Mouse (Mus musculus): ENCODE measurements around the gene Trpc4ap. TPM values are rescaled to one million over a fixed set of nuclear protein-coding genes. Genes with fewer than 3 reads are reported as not detected.
A peak's percentile ranks its signal among the peaks of the same experiment; 100 is the strongest.
"Not testable (repeated sequence)": the region's sequence is repeated elsewhere in the genome, so short reads cannot be mapped to it uniquely, and the experiment has no call there.

Trpc4ap gene
- polyA plus RNA-seq, 1 experiment from 2014 or later: 113 TPM

DNA sequence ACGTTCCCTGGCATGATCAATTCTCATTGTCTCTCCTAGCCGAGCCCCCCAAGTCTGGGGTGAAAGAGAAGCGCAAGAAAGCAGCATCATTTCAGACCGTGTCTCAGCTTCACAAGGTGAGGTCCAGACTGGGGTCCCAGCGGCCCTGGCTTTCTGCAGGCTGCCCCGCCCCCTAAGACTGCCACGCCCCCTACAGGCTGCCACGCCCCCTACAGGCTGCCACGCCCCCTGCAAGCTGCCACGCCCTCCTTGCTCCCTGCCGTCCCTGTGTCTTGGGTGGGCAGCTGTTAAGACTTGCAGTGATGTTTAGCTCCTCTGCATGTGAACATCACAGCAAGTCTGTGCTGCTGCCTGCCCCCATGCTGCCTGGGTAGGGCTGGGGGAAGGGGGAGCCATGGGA is 69.6 kb downstream of the Trpc4ap start:
- Histone ChIP-seq H3K27ac (no peak overlapping the region), H3K4me3 (replicated peaks) (no peak overlapping the region), H3K36me3 (no peaks in the 10 kb centered on the region), H3K9me3 (no peaks in the 10 kb centered on the region), H3K27me3 (replicated peaks) (peaks cover 11% of the 10 kb centered on the region; the same call in 1 of the 2 replicates), H3K9ac (no peak overlapping the region), H3K4me1 (replicated peaks) (0 out of 2 replicates have a peak, but pooled peaks cover 3% of the 10 kb centered on the region), H3K4me2 (replicated peaks) (no peak overlapping the region)
- WGBS: 34% methylated on average over 11 of the region's 11 CpGs
- no peak for ATAC-seq

- Histone ChIP-seq H3K36me3 (no peaks in the 10 kb centered on the region), H3K27me3 (replicated peaks) (peaks cover 11% of the 10 kb centered on the region; the same call in 1 of the 2 replicates), H3K27ac (no peak overlapping the region), H3K9ac (no peak overlapping the region), H3K4me1 (replicated peaks) (no peaks in the 10 kb centered on the region), H3K4me3 (replicated peaks) (no peak overlapping the region), H3K4me2 (replicated peaks) (no peak overlapping the region), H3K9me3 (no peaks in the 10 kb centered on the region)
- peak; percentile 84 for ATAC-seq
- WGBS: 15% methylated on average over 8 of the region's 8 CpGs
These were observed 72.4 kb downstream of the Trpc4ap start for GRCm38 (mm10) chr2:155619817-155620216.

DNA sequence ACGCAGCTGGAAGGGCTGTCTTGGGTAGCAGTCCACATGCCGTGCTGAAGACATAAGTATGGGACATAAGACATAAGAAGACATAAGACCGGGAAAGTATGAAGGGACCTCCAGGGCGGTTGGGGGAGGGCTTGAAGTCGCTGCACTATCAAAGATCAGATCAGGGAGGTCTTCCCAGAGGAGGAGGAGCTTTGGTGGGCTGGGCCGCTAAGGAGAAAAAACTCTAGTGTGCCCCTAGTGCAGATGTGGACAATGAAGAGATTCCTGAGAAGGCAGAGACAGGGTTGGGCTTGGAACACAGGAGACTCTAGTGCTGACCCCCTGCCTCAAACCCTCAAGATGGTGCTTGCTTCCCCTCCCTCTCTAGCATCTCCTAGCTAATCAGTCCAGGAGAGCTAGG is 75.2 kb downstream of the Trpc4ap start:
- no peaks in the 10 kb centered on the region for H3K9me3 ChIP-seq
- no peak overlapping the region for H3K9ac ChIP-seq
- no peak overlapping the region for H3K4me3 ChIP-seq (replicated peaks)
- H3K27me3 ChIP-seq (replicated peaks): 0 out of 2 replicates have a peak, but pooled peaks cover 6% of the 10 kb centered on the region
- H3K4me2 ChIP-seq (replicated peaks): no peak overlapping the region
- no peak overlapping the region for H3K27ac ChIP-seq
- no peaks in the 10 kb centered on the region for H3K36me3 ChIP-seq
- no peak for ATAC-seq
- peaks cover 8% of the 10 kb centered on the region for H3K4me1 ChIP-seq (replicated peaks)
- WGBS: 45% methylated on average over 6 of the region's 6 CpGs

DNA sequence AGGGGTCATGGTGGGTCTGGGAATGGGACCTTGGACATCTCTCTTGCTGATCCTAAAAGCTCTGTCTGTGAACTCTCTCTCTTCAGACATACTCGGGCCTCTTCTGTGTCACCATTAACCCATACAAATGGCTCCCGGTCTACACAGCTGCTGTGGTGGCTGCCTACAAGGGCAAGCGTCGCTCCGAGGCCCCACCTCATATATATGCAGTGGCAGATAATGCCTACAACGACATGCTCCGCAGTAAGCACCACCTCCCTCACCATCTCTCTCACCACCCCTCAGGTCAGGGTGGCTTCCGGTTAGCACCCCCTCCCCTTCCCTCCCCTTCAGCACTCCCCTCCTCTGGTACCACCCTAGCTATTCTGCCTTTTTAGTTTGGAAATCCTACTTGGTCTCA is 78.2 kb downstream of the Trpc4ap start:
- Histone ChIP-seq H3K4me3 (replicated peaks) (no peak overlapping the region), H3K27me3 (replicated peaks) (no peaks in the 10 kb centered on the region), H3K4me2 (replicated peaks) (peak overlapping the region; percentile 65), H3K9ac (no peak overlapping the region), H3K36me3 (no peaks in the 10 kb centered on the region), H3K27ac (no peak overlapping the region), H3K9me3 (no peaks in the 10 kb centered on the region), H3K4me1 (replicated peaks) (peaks cover 8% of the 10 kb centered on the region)
- peak; percentile 32 for ATAC-seq
- WGBS: 51% methylated on average over 8 of the region's 8 CpGs

DNA sequence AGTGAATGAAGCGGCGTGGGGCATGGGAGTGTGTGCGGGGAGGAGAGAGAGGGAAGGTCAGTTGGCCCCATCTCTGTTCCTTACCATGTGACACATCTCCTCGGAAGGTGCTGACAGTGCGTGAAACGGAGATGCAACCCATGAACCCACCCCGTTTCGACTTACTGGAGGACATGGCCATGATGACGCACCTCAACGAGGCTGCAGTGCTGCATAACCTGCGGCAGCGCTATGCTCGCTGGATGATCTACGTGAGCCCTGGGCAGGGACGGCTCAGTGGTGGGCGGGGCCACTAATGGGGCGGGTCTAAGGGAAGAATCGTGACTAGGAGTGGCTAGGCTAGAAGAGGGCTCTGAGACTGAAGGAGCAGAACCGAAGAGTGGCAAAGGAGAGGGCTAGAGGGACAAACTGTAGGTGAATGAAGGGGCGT is 78.8 kb downstream of the Trpc4ap start:
- ATAC-seq: peak; percentile 98
- H3K27ac ChIP-seq: 0 out of 2 replicates have a peak overlapping the region, but pooled peaks have one; percentile 32
- H3K27me3 ChIP-seq (replicated peaks): no peaks in the 10 kb centered on the region
- peak overlapping the region; percentile 36 for H3K4me3 ChIP-seq (replicated peaks)
- H3K9me3 ChIP-seq: no peaks in the 10 kb centered on the region
- H3K9ac ChIP-seq: peak overlapping the region; percentile 18; the same call in 1 of the 2 replicates
- 3% methylated on average over 20 of the region's 20 CpGs for WGBS
- H3K36me3 ChIP-seq: no peaks in the 10 kb centered on the region
- peak overlapping the region; percentile 65 for H3K4me2 ChIP-seq (replicated peaks)
- H3K4me1 ChIP-seq (replicated peaks): peaks cover 8% of the 10 kb centered on the region

- Histone ChIP-seq H3K9ac (no peak overlapping the region), H3K27ac (no peak overlapping the region), H3K9me3 (no peaks in the 10 kb centered on the region), H3K4me1 (replicated peaks) (peaks cover 8% of the 10 kb centered on the region), H3K4me2 (replicated peaks) (no peak overlapping the region), H3K36me3 (no peaks in the 10 kb centered on the region), H3K4me3 (replicated peaks) (no peak overlapping the region), H3K27me3 (replicated peaks) (no peaks in the 10 kb centered on the region)
- WGBS: 90% methylated on average over 9 of the region's 9 CpGs
- ATAC-seq: no peak
These were observed 80.2 kb downstream of the Trpc4ap start for GRCm38 (mm10) chr2:155611834-155612550.

DNA sequence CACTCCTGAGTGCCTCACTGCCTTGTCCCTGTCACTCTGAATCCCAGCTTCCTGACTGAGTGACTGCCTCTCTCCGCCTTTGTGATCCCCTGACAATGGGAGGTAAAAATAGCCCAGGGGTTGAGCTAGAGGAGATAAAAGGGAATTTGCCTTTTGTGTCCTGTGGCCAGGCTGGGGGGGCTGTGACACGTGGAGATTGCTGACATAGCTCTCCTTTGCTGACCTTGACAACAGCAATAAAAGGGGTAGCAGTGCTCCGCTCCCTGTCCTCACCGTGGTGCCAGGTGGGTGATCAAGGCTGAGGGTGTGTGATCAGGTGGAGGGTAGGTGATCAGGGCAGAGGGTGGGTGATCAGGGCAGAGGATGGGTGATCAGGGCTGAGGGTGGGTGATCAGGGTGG is 81.2 kb downstream of the Trpc4ap start, which contains the start of gene Myh7b:
Myh7b (plus strand) TSS at position 235 of the 400 bp plus-strand sequence.
- H3K4me3 ChIP-seq (replicated peaks): no peak within 1 kb of the TSS
- H3K9ac ChIP-seq: no peak within 1 kb of the TSS
- H3K36me3 ChIP-seq: no peaks in the 10 kb centered on the region
- no peaks in the 10 kb centered on the region for H3K27me3 ChIP-seq (replicated peaks)
- no peak for ATAC-seq
- no peaks in the 10 kb centered on the region for H3K9me3 ChIP-seq
- 41% methylated on average over 4 of the region's 4 CpGs for WGBS
- peaks cover 8% of the 10 kb centered on the region for H3K4me1 ChIP-seq (replicated peaks)
- H3K4me2 ChIP-seq (replicated peaks): no peak within 1 kb of the TSS
- H3K27ac ChIP-seq: no peak within 1 kb of the TSS

- no peak for ATAC-seq
- H3K27me3 ChIP-seq (replicated peaks): no peaks in the 10 kb centered on the region
- 83% methylated on average over 4 of the region's 4 CpGs for WGBS
- H3K36me3 ChIP-seq: no peaks in the 10 kb centered on the region
- no peak overlapping the region for H3K9ac ChIP-seq
- H3K4me1 ChIP-seq (replicated peaks): peaks cover 10% of the 10 kb centered on the region
- no peaks in the 10 kb centered on the region for H3K9me3 ChIP-seq
- H3K27ac ChIP-seq: no peak overlapping the region
- no peak overlapping the region for H3K4me3 ChIP-seq (replicated peaks)
- H3K4me2 ChIP-seq (replicated peaks): no peak overlapping the region
These were observed 85.8 kb downstream of the Trpc4ap start for GRCm38 (mm10) chr2:155606360-155606759.

DNA sequence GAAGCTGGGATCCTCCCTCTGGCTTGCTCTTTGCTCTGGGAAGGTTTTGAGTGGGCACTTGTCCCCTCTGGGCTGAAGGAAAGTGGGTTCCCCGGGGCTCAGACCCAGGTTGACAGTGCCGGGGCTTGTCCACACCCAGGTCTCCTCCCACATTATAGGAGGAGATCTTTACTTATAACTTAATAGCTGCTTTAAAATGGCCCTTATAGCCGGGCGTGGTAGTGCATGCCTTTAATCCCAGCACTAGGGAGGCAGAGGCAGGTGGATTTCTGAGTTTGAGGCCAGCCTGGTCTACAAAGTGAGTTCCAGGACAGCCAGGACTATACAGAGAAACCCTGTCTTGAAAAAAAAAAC is 87.0 kb downstream of the Trpc4ap start:
- ATAC-seq: peak; percentile 80; the same call in 1 of the 2 replicates
- H3K36me3 ChIP-seq; H3K9me3 ChIP-seq; H3K9ac ChIP-seq; H3K27me3 ChIP-seq (replicated peaks); H3K4me3 ChIP-seq (replicated peaks); H3K4me1 ChIP-seq (replicated peaks): not testable (repeated sequence)
- Histone ChIP-seq H3K27ac (peak overlapping the region; percentile 76; the same call in 1 of the 2 replicates), H3K4me2 (replicated peaks) (0 out of 2 replicates have a peak overlapping the region, but pooled peaks have one; percentile 17)
- WGBS: 64% methylated on average over 4 of the region's 4 CpGs

- Histone ChIP-seq H3K9me3 (no peaks in the 10 kb centered on the region), H3K9ac (no peak overlapping the region), H3K36me3 (no peaks in the 10 kb centered on the region), H3K27ac (peak overlapping the region; percentile 76), H3K4me2 (replicated peaks) (0 out of 2 replicates have a peak overlapping the region, but pooled peaks have one; percentile 17), H3K4me3 (replicated peaks) (no peak overlapping the region), H3K4me1 (replicated peaks) (peaks cover 10% of the 10 kb centered on the region), H3K27me3 (replicated peaks) (no peaks in the 10 kb centered on the region)
- ATAC-seq: peak; percentile 93
- WGBS: 38% methylated on average over 10 of the region's 10 CpGs
These were observed 87.5 kb downstream of the Trpc4ap start for GRCm38 (mm10) chr2:155604560-155605235.

GRCm38 (mm10) chr2:155603707-155604106 is 88.5 kb downstream of the Trpc4ap start:
- H3K9ac ChIP-seq: no peak overlapping the region
- no peaks in the 10 kb centered on the region for H3K9me3 ChIP-seq
- no peaks in the 10 kb centered on the region for H3K27me3 ChIP-seq (replicated peaks)
- no peaks in the 10 kb centered on the region for H3K36me3 ChIP-seq
- no peak overlapping the region for H3K4me3 ChIP-seq (replicated peaks)
- 55% methylated on average over 3 of the region's 3 CpGs for WGBS
- H3K27ac ChIP-seq: no peak overlapping the region
- H3K4me2 ChIP-seq (replicated peaks): no peak overlapping the region
- H3K4me1 ChIP-seq (replicated peaks): peaks cover 10% of the 10 kb centered on the region
- peak; percentile 65 for ATAC-seq

- no peak for ATAC-seq
- Histone ChIP-seq H3K27ac (no peak overlapping the region), H3K27me3 (replicated peaks) (no peaks in the 10 kb centered on the region), H3K4me2 (replicated peaks) (no peak overlapping the region), H3K4me3 (replicated peaks) (no peak overlapping the region), H3K9ac (no peak overlapping the region), H3K9me3 (no peaks in the 10 kb centered on the region), H3K4me1 (replicated peaks) (peaks cover 6% of the 10 kb centered on the region; the same call in 1 of the 2 replicates), H3K36me3 (no peaks in the 10 kb centered on the region)
- 78% methylated on average over 6 of the region's 6 CpGs for WGBS
These were observed 96.7 kb downstream of the Trpc4ap start for GRCm38 (mm10) chr2:155595516-155595915.

All from intestine, embryonic 15.5 days (tissue).